Mouse (Mus musculus): ENCODE data around the gene Pold2.

DNA sequence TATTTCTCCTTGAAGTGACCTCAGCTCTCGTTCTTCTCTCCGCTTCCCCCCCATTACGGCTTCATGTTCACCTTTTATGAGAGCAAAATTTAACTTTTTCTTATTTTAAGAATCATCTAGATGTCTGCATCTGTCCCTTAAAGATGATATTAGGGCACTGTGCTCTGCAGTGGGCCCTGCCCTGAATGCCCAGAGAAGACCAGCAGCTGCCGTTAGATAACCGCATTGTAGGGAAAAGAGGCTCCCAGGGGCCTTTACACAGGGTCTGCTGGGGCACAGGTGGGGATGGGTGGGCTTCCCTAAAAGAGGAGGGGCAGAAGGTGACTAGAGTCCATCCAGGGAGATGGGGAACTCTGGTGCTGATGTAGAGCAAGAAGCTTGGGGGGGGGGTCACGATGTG is 15.7 kb upstream of the Pold2 start:
- TF ChIP-seq ZC3H11A (IDR thresholded peaks at IDR 0.05; ENCODE audit: borderline replicate concordance, low read depth, low read length) = no peak
- no peak for TF ChIP-seq MAFK (IDR thresholded peaks at IDR 0.05; ENCODE audit: insufficient read depth, low read depth, low read length)
- no peak for TF ChIP-seq ZNF384 (IDR thresholded peaks at IDR 0.05; ENCODE audit: low read depth, low read length)
- no peak for TF ChIP-seq HCFC1 (IDR thresholded peaks at IDR 0.05; ENCODE audit: borderline replicate concordance, insufficient read depth, low read length)
